Mouse (Mus musculus) MEL (cell line): ENCODE data around the gene Rab34. TPM values are rescaled to one million over a fixed set of nuclear protein-coding genes. Genes with fewer than 3 reads are reported as not detected.

ENCODE experiments used
- DNase-seq: peaks from one replicate; pipeline ENCODE4 v3.0.0; 2011; ENCODE audit warnings: low read depth, low spot score
- H3K27ac ChIP-seq: 2 replicates; pipeline ENCODE4 v1.5.1; 2012; ENCODE audit warnings: low read depth, mild to moderate bottlenecking, control low read depth, low read length, moderate library complexity; ENCODE audit not compliant: control insufficient read depth
- H3K27me3 ChIP-seq, 2 experiments: fragments of 150-350 bp in 1 of 2; sonication (generic) in 1 of 2; 2 replicates each; pipeline ENCODE4 v1.6.1; 2012; ENCODE audit warnings: low read length in 2 of 2, mild to moderate bottlenecking in 2 of 2, improper control_type of control experiment in 1 of 2, moderate library complexity in 1 of 2; ENCODE audit not compliant: insufficient read depth in 2 of 2, control insufficient read depth in 1 of 2
- H3K36me3 ChIP-seq, 2 experiments: 2 replicates each; pipeline ENCODE4 v1.6.1; 2012 to 2014; ENCODE audit warnings: low read length in 2 of 2, improper control_type of control experiment in 1 of 2, inconsistent platforms in 1 of 2, mild to moderate bottlenecking in 1 of 2; ENCODE audit not compliant: insufficient read depth in 2 of 2, control insufficient read depth in 1 of 2
- H3K4me1 ChIP-seq, 2 experiments: fragments of 150-350 bp in 1 of 2; sonication (generic) in 1 of 2; 2 replicates each; pipeline ENCODE4 v1.6.1; 2012; ENCODE audit warnings: low read length in 2 of 2, improper control_type of control experiment in 1 of 2, mild to moderate bottlenecking in 1 of 2; ENCODE audit not compliant: insufficient read depth in 2 of 2, control insufficient read depth in 1 of 2
- H3K4me3 ChIP-seq, 2 experiments: fragments of 150-350 bp in 1 of 2; sonication (generic) in 1 of 2; 2 replicates each; pipeline ENCODE4 v1.5.1; 2012; ENCODE audit warnings: low read depth in 2 of 2, low read length in 2 of 2, mild to moderate bottlenecking in 2 of 2, moderate library complexity in 2 of 2, control low read depth in 1 of 2, improper control_type of control experiment in 1 of 2; ENCODE audit not compliant: control insufficient read depth in 1 of 2, insufficient read depth in 1 of 2
- H3K79me2 ChIP-seq: 2 replicates; pipeline ENCODE4 v1.6.1; 2012; ENCODE audit warnings: mild to moderate bottlenecking, low read length, moderate library complexity; ENCODE audit not compliant: control insufficient read depth, poor library complexity, insufficient read depth
- H3K9ac ChIP-seq: 2 replicates; pipeline ENCODE4 v1.6.1; 2012; ENCODE audit warnings: low read depth, mild to moderate bottlenecking, control low read depth, low read length, moderate library complexity; ENCODE audit not compliant: control insufficient read depth, poor library complexity, severe bottlenecking
- H3K9me3 ChIP-seq: fragments of 150-350 bp; sonication (generic); replicated peaks from 2 replicates; pipeline ENCODE4 v1.6.1; 2012; ENCODE audit warnings: mild to moderate bottlenecking, low read length, improper control_type of control experiment, moderate library complexity; ENCODE audit not compliant: insufficient read depth
- BHLHE40 ChIP-seq: IDR thresholded peaks from 2 replicates; pipeline ENCODE4 v1.6.1; 2012; ENCODE audit warnings: low read depth, mild to moderate bottlenecking, inconsistent platforms, low read length, improper control_type of control experiment, borderline replicate concordance
- CHD1 ChIP-seq: IDR thresholded peaks from 2 replicates; pipeline ENCODE4 v1.6.1; 2012; ENCODE audit warnings: low read depth, mild to moderate bottlenecking, inconsistent platforms, low read length, improper control_type of control experiment
- CHD2 ChIP-seq: IDR thresholded peaks from 2 replicates; pipeline ENCODE4 v1.6.1; 2011; ENCODE audit warnings: low read length, improper control_type of control experiment
- CTCF ChIP-seq, 3 experiments: IDR thresholded peaks in 2 of 3; conservative IDR thresholded peaks in 1 of 3; 2 replicates each; pipeline ENCODE4 v1.5.1; 2011 to 2012; ENCODE audit warnings: low read length in 3 of 3, low read depth in 2 of 3, mild to moderate bottlenecking in 2 of 3, improper control_type of control experiment in 1 of 3, inconsistent platforms in 1 of 3, mixed read lengths in 1 of 3, moderate library complexity in 1 of 3; ENCODE audit not compliant: control insufficient read depth in 1 of 3, insufficient read depth in 1 of 3, poor library complexity in 1 of 3, severe bottlenecking in 1 of 3
- E2F4 ChIP-seq: IDR thresholded peaks from 2 replicates; pipeline ENCODE4 v1.6.1; 2011; ENCODE audit warnings: low read depth, low read length, improper control_type of control experiment, borderline replicate concordance
- ELF1 ChIP-seq: IDR thresholded peaks from 2 replicates; pipeline ENCODE4 v1.6.1; 2014; ENCODE audit warnings: low read depth, mild to moderate bottlenecking, inconsistent platforms, low read length, improper control_type of control experiment, moderate library complexity
- EP300 ChIP-seq, 2 experiments: IDR thresholded peaks; 2 replicates each; pipeline ENCODE4 v1.6.1; 2011; ENCODE audit warnings: improper control_type of control experiment in 2 of 2, low read length in 2 of 2, low read depth in 1 of 2, mild to moderate bottlenecking in 1 of 2
- ETS1 ChIP-seq: IDR thresholded peaks from 2 replicates; pipeline ENCODE4 v1.6.1; 2012; ENCODE audit warnings: low read depth, mild to moderate bottlenecking, inconsistent platforms, low read length, improper control_type of control experiment, moderate library complexity
- GABPA ChIP-seq: IDR thresholded peaks from 2 replicates; pipeline ENCODE4 v1.6.1; 2012; ENCODE audit warnings: low read depth, mild to moderate bottlenecking, inconsistent platforms, low read length, improper control_type of control experiment, moderate library complexity
- GATA1 ChIP-seq: IDR thresholded peaks from 2 replicates; pipeline ENCODE4 v1.6.1; 2011; ENCODE audit warnings: low read depth, low read length, improper control_type of control experiment
- HCFC1 ChIP-seq: IDR thresholded peaks from 2 replicates; pipeline ENCODE4 v1.6.1; 2012; ENCODE audit warnings: low read depth, mild to moderate bottlenecking, inconsistent platforms, low read length, improper control_type of control experiment, moderate library complexity
- JUND ChIP-seq: IDR thresholded peaks from 2 replicates; pipeline ENCODE4 v1.6.1; 2011; ENCODE audit warnings: low read depth, mild to moderate bottlenecking, improper control_type of control experiment, low read length
- KAT2A ChIP-seq: conservative IDR thresholded peaks from 2 replicates; pipeline ENCODE4 v1.6.1; 2012; ENCODE audit warnings: low read depth, low read length, improper control_type of control experiment, inconsistent platforms
- MAFK ChIP-seq: IDR thresholded peaks from 2 replicates; pipeline ENCODE4 v1.6.1; 2011; ENCODE audit warnings: low read depth, mild to moderate bottlenecking, low read length, improper control_type of control experiment, borderline replicate concordance
- MXI1 ChIP-seq: IDR thresholded peaks from 2 replicates; pipeline ENCODE4 v1.6.1; 2011; ENCODE audit warnings: mild to moderate bottlenecking, low read depth, low read length, improper control_type of control experiment
- MYB ChIP-seq: IDR thresholded peaks from 2 replicates; pipeline ENCODE4 v1.6.1; 2011; ENCODE audit warnings: mild to moderate bottlenecking, low read depth, low read length, improper control_type of control experiment
- MYC ChIP-seq: IDR thresholded peaks from 2 replicates; pipeline ENCODE4 v1.6.1; 2011; ENCODE audit warnings: low read depth, mild to moderate bottlenecking, low read length, improper control_type of control experiment, moderate library complexity
- NELFE ChIP-seq: IDR thresholded peaks from 2 replicates; pipeline ENCODE4 v1.6.1; 2011; ENCODE audit warnings: low read depth, low read length, improper control_type of control experiment
- NRF1 ChIP-seq: IDR thresholded peaks from 2 replicates; pipeline ENCODE4 v1.6.1; 2014; ENCODE audit warnings: low read depth, mild to moderate bottlenecking, inconsistent platforms, low read length, improper control_type of control experiment, moderate library complexity; ENCODE audit not compliant: poor library complexity, insufficient read depth, severe bottlenecking
- POLR2A ChIP-seq, 2 experiments: IDR thresholded peaks; 2 replicates each; pipeline ENCODE4 v1.6.1; 2011 to 2012; ENCODE audit warnings: low read length in 2 of 2, mild to moderate bottlenecking in 2 of 2, control low read depth in 1 of 2, improper control_type of control experiment in 1 of 2, low read depth in 1 of 2, moderate library complexity in 1 of 2; ENCODE audit not compliant: control insufficient read depth in 1 of 2, insufficient read depth in 1 of 2, poor library complexity in 1 of 2
- POLR2AphosphoS2 ChIP-seq: IDR thresholded peaks from 2 replicates; pipeline ENCODE4 v1.6.1; 2011; ENCODE audit warnings: low read length, improper control_type of control experiment
- POLR2AphosphoS5 ChIP-seq: IDR thresholded peaks from 2 replicates; pipeline ENCODE4 v1.6.1; 2012; ENCODE audit warnings: low read depth, borderline replicate concordance, mild to moderate bottlenecking, inconsistent platforms, low read length, moderate library complexity, mixed read lengths
- SIN3A ChIP-seq: IDR thresholded peaks from 2 replicates; pipeline ENCODE4 v1.6.1; 2012; ENCODE audit warnings: low read length, improper control_type of control experiment, inconsistent platforms
- UBTF ChIP-seq: IDR thresholded peaks from 2 replicates; pipeline ENCODE4 v1.6.1; 2012; ENCODE audit warnings: low read depth, mild to moderate bottlenecking, inconsistent platforms, low read length, improper control_type of control experiment, moderate library complexity, borderline replicate concordance; ENCODE audit not compliant: insufficient read depth
- USF1 ChIP-seq: IDR thresholded peaks from 2 replicates; pipeline ENCODE4 v1.6.1; 2014; ENCODE audit warnings: low read depth, mild to moderate bottlenecking, inconsistent platforms, low read length, improper control_type of control experiment, moderate library complexity
- ZC3H11A ChIP-seq: IDR thresholded peaks from 2 replicates; pipeline ENCODE4 v1.6.1; 2012; ENCODE audit warnings: low read depth, mild to moderate bottlenecking, inconsistent platforms, low read length, improper control_type of control experiment
- ZKSCAN1 ChIP-seq: IDR thresholded peaks from 2 replicates; pipeline ENCODE4 v1.6.1; 2012; ENCODE audit warnings: low read depth, mild to moderate bottlenecking, inconsistent platforms, low read length, improper control_type of control experiment, moderate library complexity
- polyA plus RNA-seq, 2 experiments: library from polyadenylated mRNA; stranded (reverse) in 1 of 2; unstranded in 1 of 2; fragments of >175 nt in 1 of 2; fragments of >200 nt in 1 of 2; gene quantifications; 2 replicates each; pipeline versions ENCODE4 v1.2.1 to v1.2.4; 2012; ENCODE audit warnings: low replicate concordance in 2 of 2, low read depth in 1 of 2; ENCODE audit not compliant: insufficient read length in 2 of 2, insufficient read depth in 1 of 2, missing spikeins in 1 of 2
- total RNA-seq: library from RNA; depleted of rRNA; stranded (reverse); fragments of 300-350 nt; gene quantifications from 2 replicates; pipeline ENCODE4 v1.2.3, GENCODE M21; 2012

The Rab34 gene
- total and polyA plus RNA-seq, 3 experiments = 20.8 to 42.9 TPM; not detected in 1

DNA sequence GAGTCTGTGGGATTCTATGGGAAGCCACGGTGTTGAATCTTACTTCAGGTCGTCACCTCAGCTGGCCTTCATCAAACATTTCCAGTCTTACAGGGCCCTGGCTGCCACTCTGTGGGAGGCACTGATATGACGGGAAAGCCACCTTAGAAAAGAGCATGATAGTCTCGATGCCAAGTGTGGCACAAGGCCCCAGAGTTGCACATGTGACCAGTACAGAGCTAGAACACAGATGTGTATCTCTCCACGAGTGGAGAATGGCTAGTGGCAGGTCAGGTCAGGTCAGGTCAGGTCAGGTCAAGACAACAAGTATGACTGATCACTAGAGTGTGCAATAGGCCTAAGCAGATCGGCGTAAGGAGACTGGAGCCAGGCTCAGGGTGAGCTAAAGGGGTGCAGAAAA is 22.4 kb downstream of the Rab34 start:
- no peaks in the 10 kb centered on the region for H3K9me3 ChIP-seq
- TF ChIP-seq ZKSCAN1 = no peak
- TF ChIP-seq HCFC1 = no peak
- no peak for TF ChIP-seq POLR2AphosphoS5
- no peak for TF ChIP-seq KAT2A
- TF ChIP-seq CHD2 = no peak
- no peak for TF ChIP-seq SIN3A
- no peak for TF ChIP-seq E2F4
- no peak for TF ChIP-seq CHD1
- no peak for TF ChIP-seq NELFE
- TF ChIP-seq USF1 = no peak
- TF ChIP-seq MAFK = no peak
- no peak for TF ChIP-seq UBTF
- no peak for TF ChIP-seq GABPA
- no peak for TF ChIP-seq ELF1
- no peak for TF ChIP-seq ZC3H11A
- TF ChIP-seq MXI1 = no peak
- no peak for TF ChIP-seq MYC
- TF ChIP-seq ETS1 = no peak
- TF ChIP-seq JUND = no peak
- TF ChIP-seq POLR2AphosphoS2 = no peak
- H3K4me3 ChIP-seq = no peak overlapping the region
- H3K27ac ChIP-seq = no peak overlapping the region
- no peaks in the 10 kb centered on the region for H3K79me2 ChIP-seq
- H3K27me3 ChIP-seq = no peaks in the 10 kb centered on the region
- no peaks in the 10 kb centered on the region for H3K4me1 ChIP-seq
- no peak overlapping the region for H3K9ac ChIP-seq
- DNase-seq = no peak
- peaks cover 0 to 47% of the 10 kb centered on the region in 2 experiments; a peak in 2 of 4 replicates for H3K36me3 ChIP-seq

DNA sequence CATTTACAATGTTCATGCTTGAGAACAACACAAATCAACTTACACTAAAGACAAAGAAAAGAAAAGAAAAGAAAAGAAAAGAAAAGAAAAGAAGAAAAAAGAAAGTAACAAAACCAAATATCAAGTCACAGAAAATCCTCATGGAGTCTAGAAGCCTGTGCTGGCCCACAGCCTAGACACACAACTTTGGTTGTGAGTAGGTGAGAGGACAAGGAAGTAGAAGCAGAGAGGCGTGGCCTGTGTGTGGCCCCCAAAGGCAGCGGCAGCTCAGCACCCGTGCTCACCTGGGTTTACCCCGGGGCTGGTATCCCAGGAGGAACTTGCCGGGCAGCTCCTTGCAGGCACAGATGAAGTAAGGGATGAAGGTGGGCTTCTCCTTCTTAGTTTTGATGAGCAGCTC is 23.3 kb downstream of the Rab34 start:
- no peak overlapping the region for H3K27ac ChIP-seq
- H3K79me2 ChIP-seq = no peaks in the 10 kb centered on the region
- DNase-seq = no peak

More for the DNA sequence above, 23.3 kb downstream of the Rab34 start:
- no peak for TF ChIP-seq HCFC1
- no peak for TF ChIP-seq SIN3A
- TF ChIP-seq CTCF (IDR thresholded peaks at IDR 0.05 in 2 of 3, conservative IDR thresholded peaks at IDR 0.05 in 1 of 3; ENCODE audit: control insufficient read depth in 1 of 3, insufficient read depth in 1 of 3, low read depth in 2 of 3, low read length in 3 of 3, poor library complexity in 1 of 3, severe bottlenecking in 1 of 3) = no peak
- no peak for TF ChIP-seq MXI1
- TF ChIP-seq GATA1 = no peak
- TF ChIP-seq NRF1 = no peak
- TF ChIP-seq ELF1 = no peak
- TF ChIP-seq EP300 (IDR thresholded peaks at IDR 0.05; ENCODE audit: low read depth in 1 of 2, low read length in 2 of 2) = no peak
- TF ChIP-seq MYB = no peak
- no peak for TF ChIP-seq POLR2A (IDR thresholded peaks at IDR 0.05; ENCODE audit: control insufficient read depth in 1 of 2, insufficient read depth in 1 of 2, low read depth in 1 of 2, low read length in 2 of 2, poor library complexity in 1 of 2)
- TF ChIP-seq BHLHE40 = no peak
- TF ChIP-seq, all 39 proteins: peak for 0
- Histone ChIP-seq H3K9me3 (no peaks in the 10 kb centered on the region), H3K36me3 (peaks cover 0 to 52% of the 10 kb centered on the region in 2 experiments; a peak in 2 of 4 replicates), H3K27me3 (no peaks in the 10 kb centered on the region), H3K4me3 (no peak overlapping the region), H3K4me1 (no peaks in the 10 kb centered on the region), H3K9ac (no peak overlapping the region)
